Mouse (Mus musculus) WW6 (cell line): ENCODE results near the gene Rif1.
"Not testable (repeated sequence)": the region's sequence is repeated elsewhere in the genome, so short reads cannot be mapped to it uniquely, and the experiment has no call there.

Source experiments
- DNase-seq: peaks from one replicate; pipeline ENCODE4 v3.0.0-alpha.2; 2013; ENCODE audit warnings: low read depth, low spot score

Gene Rif1

DNA sequence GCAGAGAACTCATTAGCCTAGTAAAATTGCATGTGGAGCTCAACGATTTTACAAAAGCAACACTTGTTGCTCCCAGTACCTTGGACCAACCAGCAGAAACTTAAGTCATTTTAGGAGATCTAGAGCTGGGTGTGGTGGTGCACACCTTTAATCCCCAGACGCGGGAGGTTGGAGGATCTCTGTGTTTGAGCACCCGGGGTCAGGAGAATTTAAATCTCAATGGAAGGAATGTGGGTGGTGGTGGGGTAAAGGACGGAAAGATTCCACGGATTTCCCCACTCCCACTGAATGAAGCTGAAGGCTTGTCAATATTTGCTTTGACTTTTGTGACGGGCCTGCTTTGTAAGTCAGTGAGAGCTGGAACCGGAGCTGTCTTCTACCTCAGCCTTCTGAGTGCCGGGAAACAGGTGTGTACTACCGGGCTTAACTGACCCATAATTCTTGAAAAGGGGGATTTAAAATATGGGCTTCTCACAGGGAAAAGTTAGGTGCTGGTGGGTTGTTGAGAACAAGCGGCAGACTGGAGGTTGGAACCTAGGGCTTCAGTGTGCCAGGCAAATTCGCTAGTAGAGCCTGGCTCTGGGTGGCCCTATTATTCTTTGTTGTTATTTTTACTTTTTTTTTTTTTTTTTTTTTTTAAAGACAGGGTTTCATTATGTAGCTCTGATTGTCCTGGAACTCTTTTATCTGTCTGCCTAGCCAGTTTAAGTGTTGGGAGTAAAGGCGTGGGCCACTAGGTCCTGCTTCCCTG is 1.2 kb upstream of the Rif1 start:
- peak; percentile 75 for DNase-seq

DNA sequence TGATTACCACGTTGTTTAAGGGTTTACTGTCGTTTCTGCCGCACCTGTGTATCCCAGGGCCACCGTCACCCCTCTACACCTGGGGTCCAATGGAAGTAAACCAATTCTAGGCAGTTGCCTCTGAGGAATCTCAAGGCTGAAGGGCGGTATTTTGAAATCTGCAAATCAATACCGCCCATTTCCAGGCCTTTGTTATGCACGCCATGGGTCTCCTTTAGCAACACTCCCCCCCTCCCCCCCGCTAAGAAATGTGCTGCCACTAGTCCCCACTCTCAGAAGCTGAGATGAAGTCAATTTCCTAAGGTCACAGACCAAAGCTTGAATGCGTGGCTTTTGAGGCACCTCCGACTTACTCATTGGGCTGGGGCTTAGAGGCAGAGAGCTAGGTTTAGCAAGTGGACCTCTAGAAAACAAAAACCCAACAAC is 554 bp upstream of the Rif1 start:
- peak; percentile 87 for DNase-seq

DNA sequence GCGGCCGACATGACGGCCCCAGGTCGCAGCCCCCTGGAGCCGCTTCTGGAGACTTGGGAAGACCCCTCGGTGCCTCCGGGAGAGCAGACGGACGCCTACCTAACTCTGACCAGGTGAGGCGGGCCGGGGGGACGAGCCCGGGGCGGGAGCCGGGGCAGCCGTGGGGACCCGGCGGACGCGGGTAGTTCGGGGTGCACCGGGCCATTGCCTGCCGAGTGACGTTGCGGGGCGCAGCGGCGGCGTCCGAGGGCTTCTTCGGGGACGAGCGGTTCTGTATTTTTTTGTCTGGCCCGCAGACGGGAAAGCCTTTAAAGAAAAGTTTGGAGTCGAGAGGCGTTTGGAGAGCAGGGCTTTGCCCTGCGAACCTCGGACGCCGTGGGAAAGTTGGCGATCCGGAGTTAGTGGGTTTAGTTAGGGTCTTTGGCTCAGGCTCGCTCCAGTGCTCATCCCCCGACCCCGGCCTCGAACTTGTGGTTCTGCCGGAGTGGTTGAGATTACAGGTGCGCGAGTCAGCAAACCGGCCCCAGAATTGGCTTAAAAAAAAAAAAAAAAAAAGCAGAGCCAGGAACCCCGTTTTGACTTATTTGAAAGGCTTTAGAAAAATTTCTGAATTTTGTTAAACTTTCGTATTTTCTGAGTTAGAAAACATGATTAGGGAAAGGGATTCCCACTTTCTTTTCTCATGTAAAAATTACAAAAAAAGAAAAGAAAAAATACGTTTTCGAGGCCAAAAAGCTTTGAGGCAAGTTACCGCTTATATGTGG is 691 bp downstream of the Rif1 start:
- DNase-seq, result no peak

DNA sequence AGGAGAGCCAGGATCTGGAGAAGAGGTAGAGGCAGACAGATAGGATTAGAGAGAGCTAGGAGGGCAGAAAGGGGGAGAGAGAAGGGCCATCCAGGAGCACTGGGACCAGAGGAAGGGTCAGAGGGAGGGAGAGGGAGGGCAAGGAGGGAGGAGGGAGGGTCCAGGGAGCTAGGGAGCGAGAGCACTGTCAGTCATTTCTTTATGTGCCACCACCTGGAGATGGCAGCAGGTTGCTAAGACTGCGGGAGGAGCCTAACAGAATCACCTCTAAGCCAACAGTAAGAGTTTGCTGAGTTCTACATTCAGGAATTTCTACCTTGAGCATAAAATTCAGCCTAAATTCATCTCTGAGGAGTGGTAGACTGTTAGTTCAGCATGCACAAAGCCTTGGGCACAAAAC is 6.0 kb downstream of the Rif1 start:
- no peak for DNase-seq

DNA sequence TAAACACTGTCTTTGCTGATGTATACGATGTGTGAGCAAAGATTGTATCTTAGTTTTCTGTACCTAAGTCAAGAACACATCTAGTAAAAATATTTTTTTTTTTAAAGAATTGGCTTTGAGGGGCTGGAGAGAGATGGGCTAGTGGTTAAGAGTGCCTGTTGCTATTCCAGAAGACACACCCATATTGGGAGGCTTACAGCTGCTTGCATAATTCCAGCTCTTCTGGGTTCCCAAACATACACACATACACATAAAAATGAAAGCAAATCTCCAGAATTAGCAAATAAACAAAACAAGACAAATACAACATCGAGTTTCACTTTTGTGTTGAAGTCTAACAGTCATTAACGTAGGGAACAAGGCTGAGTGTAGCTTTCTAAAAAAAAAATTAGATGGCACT is 11.4 kb downstream of the Rif1 start:
- DNase-seq, result no peak

DNA sequence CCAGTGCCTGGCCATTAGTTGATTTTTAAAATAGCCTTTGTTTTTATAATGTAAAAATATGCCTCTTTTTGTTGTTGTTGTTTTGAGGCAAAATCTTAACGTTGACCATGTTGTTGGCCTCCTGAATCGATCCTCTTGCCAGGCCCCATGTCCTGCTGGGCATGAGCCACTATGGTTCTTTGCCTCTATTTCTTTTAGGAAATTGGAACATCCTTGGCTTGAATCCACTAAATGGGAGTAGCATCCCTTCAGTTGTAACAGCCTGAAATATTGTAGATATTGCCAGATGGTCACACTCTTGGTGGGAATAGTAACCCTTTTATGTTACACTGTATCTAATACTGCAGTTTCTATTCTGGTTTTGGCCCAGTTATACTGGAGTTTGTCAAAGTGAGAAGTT is 11.9 kb downstream of the Rif1 start:
- DNase-seq, result no peak

DNA sequence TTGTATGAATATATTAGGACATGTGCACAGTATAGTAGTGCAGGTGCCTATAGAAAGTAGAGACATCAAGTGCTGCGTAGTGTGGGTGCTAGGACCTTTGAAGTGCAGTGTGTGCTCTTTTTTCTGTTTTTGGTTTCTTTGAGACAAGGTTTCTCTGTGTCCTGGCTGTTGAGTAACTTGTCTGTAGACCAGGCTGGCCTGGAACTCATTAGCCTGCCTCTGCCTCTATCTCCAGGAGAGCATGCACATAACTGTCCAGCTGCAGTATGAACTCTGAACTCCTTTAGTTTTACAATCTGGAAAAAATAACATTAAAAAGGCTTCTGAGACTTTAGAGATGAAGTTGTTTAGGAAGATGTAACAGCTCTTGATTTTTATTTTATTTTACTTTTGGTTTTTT is 41.5 kb downstream of the Rif1 start:
- no peak for DNase-seq

DNA sequence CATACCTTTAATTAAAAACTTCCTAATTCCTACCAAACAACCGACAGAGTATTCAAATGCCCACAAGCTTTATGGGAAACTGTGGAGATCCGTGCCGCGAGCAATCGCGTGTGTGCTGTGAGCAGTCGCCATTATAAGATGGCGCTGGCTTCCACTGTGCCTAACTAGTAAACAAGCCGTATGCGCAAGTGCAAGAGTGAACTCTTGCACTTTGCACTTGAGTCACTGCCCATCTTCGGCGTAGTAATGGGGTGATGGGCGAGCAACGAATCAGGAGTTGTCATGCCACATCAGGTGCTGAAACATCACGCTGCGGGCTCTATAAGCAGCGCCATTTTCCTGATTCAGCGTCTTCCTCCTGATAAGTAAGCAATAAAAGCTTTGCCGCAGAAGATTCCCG is 58.7 kb downstream of the Rif1 start:
- DNase-seq, result not testable (repeated sequence)

DNA sequence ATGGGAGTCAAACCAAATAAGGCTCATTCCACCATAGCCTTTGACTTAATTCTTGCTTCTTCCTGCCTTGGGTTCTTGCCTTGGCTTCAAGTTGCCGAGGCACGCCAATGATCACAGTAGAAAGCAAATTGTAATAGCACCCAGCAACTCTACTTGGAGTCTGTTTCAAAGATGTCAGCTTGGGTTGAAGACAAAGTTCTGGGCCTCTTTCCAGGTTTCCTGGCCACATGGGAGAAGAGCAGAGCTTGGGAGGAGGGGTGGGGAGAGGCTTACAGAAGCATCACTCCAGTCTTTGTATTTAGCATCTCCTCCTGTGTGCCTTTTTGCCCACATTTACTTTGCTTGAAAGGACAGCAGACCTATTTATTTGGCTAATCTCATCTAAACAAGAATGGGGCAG is 60.7 kb downstream of the Rif1 start:
- no peak for DNase-seq

DNA sequence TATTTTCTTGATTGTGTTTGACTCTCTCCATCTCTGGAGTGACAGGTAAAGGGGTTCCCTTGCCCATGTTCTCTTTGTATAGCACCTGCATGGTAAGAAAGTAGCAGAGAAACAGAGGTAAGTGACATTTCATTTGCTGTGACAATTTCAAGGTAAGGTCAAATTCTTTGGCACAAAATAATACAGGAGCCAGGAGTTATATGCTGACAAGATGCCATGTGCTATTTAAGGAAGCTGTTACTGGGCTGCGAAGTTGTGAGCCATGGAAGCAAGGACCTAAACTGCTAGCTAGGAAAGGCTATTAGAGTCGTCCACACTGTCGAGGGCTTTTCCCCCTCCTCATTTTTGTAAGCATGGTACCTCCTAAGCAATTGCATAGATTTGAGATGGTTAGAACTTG is 80.4 kb downstream of the Rif1 start:
- DNase-seq, result no peak

DNA sequence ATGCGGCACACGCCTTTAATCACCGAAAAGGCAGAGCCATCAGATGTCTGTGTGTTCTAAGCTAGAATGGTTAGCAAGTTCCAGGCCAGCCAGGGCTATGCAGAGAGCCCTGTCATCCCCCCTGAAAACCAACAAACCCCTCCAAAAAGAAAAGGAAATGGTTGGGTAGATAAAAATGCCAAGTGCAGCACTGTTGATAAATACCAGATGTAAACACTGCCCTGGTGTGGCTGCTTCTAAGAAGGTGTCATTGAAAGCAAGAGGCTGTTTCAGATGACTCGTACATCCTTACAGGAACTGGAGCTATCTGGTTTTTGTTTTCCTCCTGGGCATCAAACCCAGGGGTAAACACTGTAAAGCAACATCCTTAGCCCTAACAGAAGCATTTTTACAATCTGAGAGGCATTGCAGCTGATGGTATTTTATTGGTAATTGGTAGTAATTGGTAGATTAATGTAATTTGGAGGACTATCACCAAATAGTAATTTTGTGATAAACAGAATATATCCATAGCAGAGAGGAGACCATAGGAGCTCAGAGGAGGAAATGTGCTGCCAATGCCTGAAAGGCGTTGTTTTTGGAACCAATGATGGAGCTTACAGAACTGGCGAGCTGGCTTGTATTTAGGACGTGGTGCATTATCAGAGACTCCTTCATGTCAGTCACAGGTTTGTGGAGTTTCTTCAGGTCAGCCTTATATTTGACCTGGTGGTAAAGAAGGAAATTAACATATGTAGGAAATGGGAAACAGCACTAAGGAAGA is 96.8 kb downstream of the Rif1 start:
- no peak for DNase-seq
